Mouse (Mus musculus): Measurements from ENCODE around the gene Pkmyt1. TPM values are rescaled to one million over a fixed set of nuclear protein-coding genes. Genes with fewer than 3 reads are reported as not detected.
A peak's percentile ranks its signal among the peaks of the same experiment; 100 is the strongest.

The Pkmyt1 gene
- polyA plus RNA-seq, 1 experiment from 2014 or later, result 47.4 TPM

DNA sequence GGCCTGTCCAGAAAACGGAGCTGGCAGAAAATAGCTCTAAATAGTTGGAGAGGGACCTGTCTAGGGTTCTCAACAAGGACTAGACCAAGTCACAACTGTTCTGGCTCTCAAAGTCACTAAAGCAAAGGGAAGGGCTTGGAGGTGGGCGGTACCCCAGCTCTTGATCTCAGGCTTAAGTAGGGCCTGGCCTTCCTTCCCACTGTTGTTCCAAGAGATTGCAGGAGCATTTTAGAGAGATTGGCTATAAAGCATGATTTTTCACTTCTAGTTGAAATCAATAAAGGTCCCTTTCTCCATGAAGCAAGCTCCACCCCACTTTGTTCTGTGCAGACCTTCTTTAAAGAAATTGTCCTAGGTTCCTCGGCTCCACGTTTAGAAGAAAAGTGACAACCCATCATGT, 659 bp upstream of the Pkmyt1 start:
- Histone ChIP-seq H3K27me3 (replicated peaks) (no peaks in the 10 kb centered on the region), H3K27ac (peak overlapping the region; percentile 93), H3K4me3 (replicated peaks) (peak overlapping the region; percentile 97), H3K4me1 (0 out of 2 replicates have a peak, but pooled peaks cover 3% of the 10 kb centered on the region), H3K9ac (no peak overlapping the region), H3K4me2 (peak overlapping the region; percentile 65), H3K36me3 (no peaks in the 10 kb centered on the region), H3K9me3 (no peaks in the 10 kb centered on the region)
- ATAC-seq (ENCODE audit: insufficient read depth, low FRiP score, low read depth), result no peak
- WGBS, result 56% methylated on average over 4 of the region's 4 CpGs

DNA sequence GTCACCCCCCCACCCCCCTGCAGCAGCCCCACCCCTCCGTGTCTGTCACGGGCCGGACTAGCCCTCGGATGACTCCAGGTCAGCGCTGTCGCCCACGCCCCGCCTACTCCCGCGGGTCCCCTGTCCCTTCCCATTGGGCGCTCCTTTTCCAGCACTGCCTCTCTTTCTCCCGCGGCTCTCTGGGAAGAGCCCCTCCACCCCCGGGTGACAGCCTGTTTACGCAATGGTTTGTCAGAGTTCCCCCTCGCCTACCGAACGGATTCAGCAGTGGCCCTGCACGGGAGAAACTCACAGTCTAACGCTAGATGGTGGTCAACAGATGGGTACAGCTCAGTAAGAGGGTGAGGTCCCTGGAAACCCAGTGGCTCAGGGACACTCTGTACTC, 614 bp downstream of the Pkmyt1 start:
- WGBS, result under 1% methylated on average over 20 of the region's 20 CpGs
- Histone ChIP-seq H3K9ac (peak overlapping the region; percentile 68), H3K27ac (peak overlapping the region; percentile 93), H3K9me3 (no peaks in the 10 kb centered on the region), H3K36me3 (no peaks in the 10 kb centered on the region), H3K4me2 (peak overlapping the region; percentile 65), H3K4me3 (replicated peaks) (peak overlapping the region; percentile 97), H3K27me3 (replicated peaks) (no peaks in the 10 kb centered on the region), H3K4me1 (0 out of 2 replicates have a peak, but pooled peaks cover 3% of the 10 kb centered on the region)
- ATAC-seq (ENCODE audit: insufficient read depth, low FRiP score, low read depth), result peak; percentile 90

DNA sequence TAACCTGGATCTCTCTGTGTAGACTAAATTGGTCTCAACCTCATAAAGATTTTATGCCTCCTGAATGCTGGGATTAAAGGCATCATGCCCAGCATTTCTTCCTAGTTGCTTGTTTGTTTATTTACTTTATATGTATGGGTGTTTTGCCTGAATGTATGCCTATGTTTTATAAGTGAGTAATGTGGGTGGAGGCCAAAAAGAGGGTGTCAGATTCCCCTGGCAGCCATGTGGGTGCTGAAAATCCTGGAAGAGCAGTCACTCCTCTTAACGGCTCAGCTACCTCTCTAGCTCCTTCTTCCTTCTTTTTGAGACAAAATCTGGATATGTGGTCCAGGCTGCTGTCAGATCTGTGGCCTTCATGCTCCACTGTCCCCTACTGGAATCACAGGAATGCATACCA, 4.3 kb downstream of the Pkmyt1 start:
- 0 out of 2 replicates have a peak, but pooled peaks cover 3% of the 10 kb centered on the region for H3K4me1 ChIP-seq
- WGBS, result 42% methylated on average over 1 of the region's 1 CpGs
- H3K36me3 ChIP-seq, result no peaks in the 10 kb centered on the region
- ATAC-seq (ENCODE audit: insufficient read depth, low FRiP score, low read depth), result no peak
- H3K4me3 ChIP-seq (replicated peaks), result no peak overlapping the region
- H3K4me2 ChIP-seq, result no peak overlapping the region
- no peaks in the 10 kb centered on the region for H3K27me3 ChIP-seq (replicated peaks)
- H3K27ac ChIP-seq, result no peak overlapping the region
- no peak overlapping the region for H3K9ac ChIP-seq
- no peaks in the 10 kb centered on the region for H3K9me3 ChIP-seq

DNA sequence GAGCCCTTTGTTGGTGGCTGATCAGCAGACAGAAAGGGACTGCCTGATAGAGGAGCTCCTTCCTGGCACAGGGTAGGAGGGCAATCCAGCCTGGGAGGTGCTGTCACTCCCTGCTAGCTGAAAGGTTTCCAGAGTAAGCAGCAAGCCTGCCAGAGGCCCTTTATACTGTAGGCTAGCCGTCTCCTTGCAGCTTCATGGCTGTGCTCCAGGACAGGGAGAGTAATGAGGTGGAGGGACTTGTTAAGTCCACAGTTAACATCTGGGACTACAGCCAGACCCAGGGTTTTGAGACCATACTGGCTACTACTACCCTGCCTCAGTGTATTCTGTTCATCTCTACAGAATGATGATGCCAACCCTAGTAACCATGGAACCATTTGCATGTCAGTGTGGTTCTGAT, 8.2 kb downstream of the Pkmyt1 start:
- Histone ChIP-seq H3K4me1 (peaks cover 5% of the 10 kb centered on the region; the same call in 1 of the 2 replicates), H3K9me3 (no peaks in the 10 kb centered on the region), H3K27me3 (replicated peaks) (no peaks in the 10 kb centered on the region), H3K4me2 (no peak overlapping the region), H3K36me3 (no peaks in the 10 kb centered on the region), H3K9ac (no peak overlapping the region), H3K27ac (no peak overlapping the region), H3K4me3 (replicated peaks) (no peak overlapping the region)
- no peak for ATAC-seq (ENCODE audit: insufficient read depth, low FRiP score, low read depth)
- WGBS, result 80% methylated on average over 1 of the region's 1 CpGs

DNA sequence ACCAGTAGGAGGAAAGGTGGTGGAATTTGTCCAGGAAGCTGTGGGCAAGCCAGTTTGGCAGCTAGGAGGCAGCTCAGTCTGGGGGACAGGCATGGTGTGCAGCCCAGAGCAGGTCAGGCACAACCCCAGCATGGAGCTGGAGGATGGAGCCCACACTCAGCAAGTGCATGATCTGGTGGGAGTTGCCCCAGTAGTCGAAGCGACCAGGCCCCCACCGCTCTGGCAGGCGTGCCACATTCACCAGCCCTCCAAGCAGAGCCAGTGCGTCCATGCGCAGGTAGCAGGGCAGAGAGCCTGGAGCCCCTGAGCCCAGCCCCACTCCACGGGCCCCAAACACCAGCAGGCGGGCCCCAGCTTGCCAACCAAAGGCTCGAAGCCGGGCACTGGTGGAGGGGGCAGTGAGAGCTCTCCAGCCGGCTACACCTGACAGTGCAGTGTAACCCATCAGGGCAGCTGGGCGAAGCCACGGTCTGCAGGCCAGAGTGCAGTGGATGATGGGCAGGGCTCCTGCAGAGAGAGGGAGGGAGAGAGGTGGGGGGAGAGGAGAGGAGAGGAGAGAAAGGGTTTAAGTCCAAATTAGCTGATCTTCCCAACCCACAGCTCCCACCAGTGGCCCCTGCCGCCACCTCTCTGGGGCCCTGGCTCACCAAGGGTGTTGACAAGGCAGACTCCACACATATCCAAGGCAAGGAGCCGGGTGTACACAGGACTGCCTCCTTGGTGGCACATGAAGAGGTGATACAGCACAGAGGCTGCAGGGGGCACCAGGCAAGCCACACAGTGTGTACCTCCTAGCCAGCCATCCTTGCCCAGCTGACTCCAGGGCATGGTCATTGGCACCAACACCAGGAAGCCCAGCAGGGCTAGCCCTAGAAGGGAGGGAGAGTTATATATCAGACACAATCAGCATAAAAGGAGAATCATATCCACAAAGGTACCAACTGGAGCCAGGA, 11.6 kb downstream of the Pkmyt1 start:
- no peak overlapping the region for H3K4me3 ChIP-seq (replicated peaks)
- peaks cover 20% of the 10 kb centered on the region for H3K4me1 ChIP-seq
- 0 out of 2 replicates have a peak overlapping the region, but pooled peaks have one; percentile 44 for H3K27ac ChIP-seq
- no peak for ATAC-seq (ENCODE audit: insufficient read depth, low FRiP score, low read depth)
- peaks cover 20% of the 10 kb centered on the region for H3K27me3 ChIP-seq (replicated peaks)
- H3K36me3 ChIP-seq, result no peaks in the 10 kb centered on the region
- no peak overlapping the region for H3K9ac ChIP-seq
- WGBS, result 69% methylated on average over 15 of the region's 15 CpGs
- 0 out of 2 replicates have a peak overlapping the region, but pooled peaks have one; percentile 5 for H3K4me2 ChIP-seq
- no peaks in the 10 kb centered on the region for H3K9me3 ChIP-seq

DNA sequence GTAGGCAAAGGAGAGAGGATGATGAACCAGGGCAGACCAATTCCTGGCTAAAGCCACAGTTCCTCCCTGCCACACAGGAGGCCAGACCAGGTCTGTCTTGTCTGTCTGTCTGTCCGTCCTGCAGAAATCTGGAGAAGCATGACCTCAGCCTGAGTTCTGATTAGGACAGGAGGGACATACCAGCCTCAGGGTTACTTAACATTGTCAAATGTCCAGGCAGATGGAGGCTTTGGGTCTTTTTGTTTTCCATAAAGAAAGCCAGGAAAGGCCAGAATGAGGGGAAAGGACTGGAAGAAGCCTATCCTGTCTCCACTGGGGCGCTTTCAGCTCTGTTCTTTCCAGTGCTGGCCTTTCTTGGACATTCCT, 12.7 kb downstream of the Pkmyt1 start:
- Histone ChIP-seq H3K27me3 (replicated peaks) (peaks cover 30% of the 10 kb centered on the region), H3K27ac (no peak overlapping the region), H3K36me3 (no peaks in the 10 kb centered on the region), H3K9me3 (no peaks in the 10 kb centered on the region), H3K4me3 (replicated peaks) (peak overlapping the region; percentile 71), H3K9ac (0 out of 2 replicates have a peak overlapping the region, but pooled peaks have one; percentile 4), H3K4me2 (peak overlapping the region; percentile 98), H3K4me1 (peaks cover 20% of the 10 kb centered on the region)
- WGBS, result 51% methylated on average over 2 of the region's 2 CpGs
- no peak for ATAC-seq (ENCODE audit: insufficient read depth, low FRiP score, low read depth)

DNA sequence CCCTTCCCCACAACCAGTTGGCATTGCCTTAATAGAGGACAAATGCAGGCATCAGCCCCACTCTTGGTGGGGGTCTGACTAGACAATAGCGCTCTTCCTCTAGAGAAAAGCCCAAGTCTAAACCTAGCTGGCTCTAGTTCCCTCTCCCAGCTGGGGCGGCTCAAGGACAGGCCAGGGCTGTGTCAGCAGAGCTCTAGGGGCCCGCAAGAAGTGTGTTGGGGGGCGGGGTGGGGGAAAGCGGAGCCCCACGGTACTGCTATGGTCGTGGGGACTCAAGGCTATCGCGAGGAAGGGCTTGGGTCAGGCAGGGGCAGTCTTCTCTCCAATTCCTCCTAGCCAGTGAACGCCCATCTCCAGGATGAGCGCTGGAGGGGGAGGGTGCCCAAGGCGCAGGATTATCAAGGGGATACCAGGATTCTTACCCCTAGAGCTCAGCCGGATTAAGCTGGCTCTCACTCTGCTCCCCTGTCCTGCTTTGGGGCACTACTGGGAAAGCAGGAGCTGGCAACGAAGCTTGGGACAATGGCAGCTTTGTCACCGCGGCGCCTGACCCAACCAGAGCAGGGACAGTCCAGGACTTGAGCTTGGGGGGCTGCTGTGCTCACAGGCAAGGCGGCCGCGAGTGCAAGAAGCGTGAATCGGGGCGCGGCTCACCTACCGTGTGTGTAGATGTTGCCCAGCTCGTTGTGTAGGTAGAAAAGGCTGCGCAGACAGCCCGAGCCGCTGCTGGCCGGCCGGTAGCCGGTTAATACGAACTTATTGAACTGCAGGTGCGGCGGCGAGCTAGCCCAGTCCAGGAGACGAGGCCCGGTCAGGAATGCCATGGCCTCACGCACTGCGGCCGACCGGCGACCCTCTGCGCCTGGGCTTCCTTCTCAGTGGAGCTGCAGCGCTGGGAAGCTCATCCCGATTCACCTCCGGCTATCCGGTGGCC, 13.3 kb downstream of the Pkmyt1 start:
- H3K9ac ChIP-seq, result peak overlapping the region; percentile 35
- no peaks in the 10 kb centered on the region for H3K9me3 ChIP-seq
- peaks cover 20% of the 10 kb centered on the region for H3K4me1 ChIP-seq
- WGBS, result under 1% methylated on average over 48 of the region's 48 CpGs
- ATAC-seq (ENCODE audit: insufficient read depth, low FRiP score, low read depth), result peak; percentile 9; the same call in 1 of the 2 replicates
- H3K4me2 ChIP-seq, result peak overlapping the region; percentile 98
- peak overlapping the region; percentile 71 for H3K4me3 ChIP-seq (replicated peaks)
- peaks cover 36% of the 10 kb centered on the region for H3K27me3 ChIP-seq (replicated peaks)
- H3K36me3 ChIP-seq, result no peaks in the 10 kb centered on the region
- H3K27ac ChIP-seq, result peak overlapping the region; percentile 67; the same call in 1 of the 2 replicates

DNA sequence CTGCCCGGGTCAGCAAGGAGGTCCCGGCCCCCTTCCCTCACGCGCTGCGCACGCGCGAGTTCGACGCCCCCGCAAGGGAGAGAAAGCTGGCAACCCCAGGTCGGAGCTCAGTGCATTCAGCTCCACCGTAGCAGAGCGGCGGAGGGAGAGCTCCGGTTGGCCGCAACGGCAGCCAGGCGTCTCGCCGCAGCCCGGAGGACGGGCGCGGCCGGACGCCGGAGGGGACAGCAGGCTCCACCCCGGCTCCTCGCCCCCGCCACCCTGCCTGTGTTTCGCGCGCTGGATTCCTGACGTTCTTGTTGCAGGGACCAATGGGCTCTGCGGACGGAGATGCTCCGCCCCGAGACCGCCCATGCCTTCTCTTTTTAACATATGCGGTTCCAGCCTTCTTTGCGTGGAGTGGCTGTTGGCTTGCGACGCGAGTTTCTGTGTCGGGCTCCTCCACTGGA, 14.0 kb downstream of the Pkmyt1 start:
- H3K4me2 ChIP-seq, result peak overlapping the region; percentile 98
- no peaks in the 10 kb centered on the region for H3K9me3 ChIP-seq
- WGBS, result 0% methylated on average over 43 of the region's 46 CpGs
- H3K27me3 ChIP-seq (replicated peaks), result peaks cover 43% of the 10 kb centered on the region
- H3K9ac ChIP-seq, result peak overlapping the region; percentile 35
- H3K4me3 ChIP-seq (replicated peaks), result peak overlapping the region; percentile 71
- H3K27ac ChIP-seq, result peak overlapping the region; percentile 67; the same call in 1 of the 2 replicates
- peaks cover 27% of the 10 kb centered on the region for H3K4me1 ChIP-seq
- ATAC-seq (ENCODE audit: insufficient read depth, low FRiP score, low read depth), result peak; percentile 86
- no peaks in the 10 kb centered on the region for H3K36me3 ChIP-seq

DNA sequence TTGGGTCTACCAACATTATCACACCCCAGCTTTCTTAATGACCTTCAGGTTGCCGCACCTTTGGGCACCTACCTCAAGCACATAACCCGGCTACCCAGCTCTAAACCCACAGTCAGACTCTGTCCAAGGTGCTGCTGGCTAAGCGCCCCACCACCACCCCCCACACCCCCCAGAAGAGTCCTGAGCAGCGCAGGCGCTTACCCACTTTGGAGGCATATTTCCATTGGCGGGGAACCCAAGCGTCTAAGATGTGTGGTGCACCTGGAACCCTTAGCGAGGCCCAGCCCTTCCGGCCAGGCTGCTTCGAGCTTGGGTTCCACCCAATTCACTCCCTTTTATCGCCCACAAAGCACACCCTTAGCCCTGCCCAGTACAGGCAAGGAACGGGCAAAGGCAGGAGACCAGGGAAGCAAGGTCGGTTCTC, 14.5 kb downstream of the Pkmyt1 start, which contains the start of gene Paqr4:
Paqr4 (minus strand) TSS at position 270 of the 424 bp plus-strand sequence.
- Histone ChIP-seq H3K4me1 (peaks cover 32% of the 10 kb centered on the region), H3K36me3 (no peaks in the 10 kb centered on the region), H3K27ac (peak within 1 kb of the TSS; percentile 67; the same call in 1 of the 2 replicates), H3K9me3 (no peaks in the 10 kb centered on the region), H3K4me2 (peak within 1 kb of the TSS; percentile 98), H3K27me3 (replicated peaks) (peaks cover 46% of the 10 kb centered on the region), H3K4me3 (replicated peaks) (peak within 1 kb of the TSS; percentile 71), H3K9ac (peak within 1 kb of the TSS; percentile 35)
- peak; percentile 56 for ATAC-seq (ENCODE audit: insufficient read depth, low FRiP score, low read depth)
- WGBS, result 7% methylated on average over 13 of the region's 13 CpGs

DNA sequence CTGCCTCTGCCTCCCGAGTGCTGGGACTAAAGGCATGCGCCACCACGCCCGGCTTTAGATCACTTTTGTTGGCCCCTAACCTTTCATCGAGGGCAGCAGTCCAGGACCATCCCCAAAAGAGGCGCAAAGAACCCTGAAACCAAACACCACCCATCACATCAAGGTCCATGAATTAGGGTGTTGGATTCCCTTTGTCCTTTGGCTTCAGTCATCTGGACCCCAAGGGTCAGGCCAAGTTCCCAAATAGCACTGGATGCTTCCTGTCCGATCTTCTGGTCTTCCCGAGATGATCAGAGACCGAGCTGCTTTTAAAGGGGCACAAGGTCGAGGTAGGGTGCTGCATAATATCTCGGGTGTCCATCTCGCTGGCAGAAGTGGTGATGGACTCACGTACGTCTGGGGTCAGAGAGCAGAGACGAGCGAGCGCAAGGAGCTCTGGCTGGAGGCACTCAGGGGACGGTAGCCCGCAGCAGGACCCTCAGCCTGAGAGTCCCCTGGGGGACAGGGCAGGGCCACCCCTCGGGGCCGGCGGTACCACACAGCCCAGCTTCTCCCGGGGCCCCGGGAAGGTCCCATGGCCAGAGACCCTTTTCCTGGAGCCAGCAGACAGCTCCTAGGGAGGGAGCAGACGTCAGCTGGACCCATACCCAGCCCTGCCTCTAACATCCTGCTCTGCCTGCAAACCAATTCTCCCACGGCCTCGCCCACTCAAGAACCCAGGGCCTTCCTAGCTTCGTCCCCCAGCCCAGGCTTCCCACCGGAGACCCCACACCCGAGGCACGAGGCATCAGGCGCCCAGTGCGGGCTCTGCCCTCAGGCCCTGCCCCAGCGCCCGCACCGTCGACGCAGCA, 15.4 kb downstream of the Pkmyt1 start:
- Histone ChIP-seq H3K36me3 (no peaks in the 10 kb centered on the region), H3K4me2 (0 out of 2 replicates have a peak overlapping the region, but pooled peaks have one; percentile 40), H3K4me3 (replicated peaks) (no peak overlapping the region), H3K27me3 (replicated peaks) (peaks cover 56% of the 10 kb centered on the region), H3K27ac (no peak overlapping the region), H3K9me3 (no peaks in the 10 kb centered on the region), H3K4me1 (peaks cover 41% of the 10 kb centered on the region), H3K9ac (no peak overlapping the region)
- 49% methylated on average over 38 of the region's 38 CpGs for WGBS
- ATAC-seq (ENCODE audit: insufficient read depth, low FRiP score, low read depth), result no peak

Measured in stomach, embryonic 15.5 days (tissue).